Mouse (Mus musculus): ENCODE results near the gene Crp. TPM values are rescaled to one million over a fixed set of nuclear protein-coding genes. Genes with fewer than 3 reads are reported as not detected.

Crp gene
- not detected for total RNA-seq (2021)
- long read RNA-seq = 0 reads

- no peak for DNase-seq (ENCODE audit: low spot score in 2 of 2)
Measured at GRCm38 (mm10) chr1:172697844-172698243, at the start of gene Crp. Gene Crp, plus strand, starts transcription at chr1:172698055.

- no peak for DNase-seq (ENCODE audit: low spot score in 2 of 2)
Measured at GRCm38 (mm10) chr1:172649396-172649795, 48.5 kb upstream of the Crp start.

GRCm38 (mm10) chr1:172650519-172651287 lies 47.2 kb upstream of the Crp start:
- peak in 1 of 2 experiments; percentile 29 for DNase-seq (ENCODE audit: low spot score in 2 of 2)

- no peak for DNase-seq (ENCODE audit: low spot score in 2 of 2)
Measured at GRCm38 (mm10) chr1:172651288-172651987, 46.4 kb upstream of the Crp start.

GRCm38 (mm10) chr1:172652040-172652662 lies 45.7 kb upstream of the Crp start:
- DNase-seq (ENCODE audit: low spot score in 2 of 2) = no peak

GRCm38 (mm10) chr1:172653900-172654299 lies 44.0 kb upstream of the Crp start:
- DNase-seq (ENCODE audit: low spot score in 2 of 2) = no peak

GRCm38 (mm10) chr1:172657266-172657665 lies 40.6 kb upstream of the Crp start:
- DNase-seq (ENCODE audit: low spot score in 2 of 2) = no peak

GRCm38 (mm10) chr1:172659688-172660087 lies 38.2 kb upstream of the Crp start:
- DNase-seq (ENCODE audit: low spot score in 2 of 2) = no peak

- no peak for DNase-seq (ENCODE audit: low spot score in 2 of 2)
Measured at GRCm38 (mm10) chr1:172665457-172665856, 32.4 kb upstream of the Crp start.

GRCm38 (mm10) chr1:172667597-172667996 lies 30.3 kb upstream of the Crp start:
- DNase-seq (ENCODE audit: low spot score in 2 of 2) = no peak

- DNase-seq (ENCODE audit: low spot score in 2 of 2) = no peak
Measured at GRCm38 (mm10) chr1:172670716-172671115, 27.1 kb upstream of the Crp start.

GRCm38 (mm10) chr1:172680742-172681141 lies 17.1 kb upstream of the Crp start:
- no peak for DNase-seq (ENCODE audit: low spot score in 2 of 2)

- no peak for DNase-seq (ENCODE audit: low spot score in 2 of 2)
Measured at GRCm38 (mm10) chr1:172683551-172683950, 14.3 kb upstream of the Crp start.

- no peak for DNase-seq (ENCODE audit: low spot score in 2 of 2)
Measured at GRCm38 (mm10) chr1:172683957-172684356, 13.9 kb upstream of the Crp start.

- no peak for DNase-seq (ENCODE audit: low spot score in 2 of 2)
Measured at GRCm38 (mm10) chr1:172685178-172685577, 12.7 kb upstream of the Crp start.

GRCm38 (mm10) chr1:172697422-172697821 lies 433 bp upstream of the Crp start:
- DNase-seq (ENCODE audit: low spot score in 2 of 2) = no peak

- no peak for DNase-seq (ENCODE audit: low spot score in 2 of 2)
Measured at GRCm38 (mm10) chr1:172700814-172701213, 3.0 kb downstream of the Crp start.

GRCm38 (mm10) chr1:172701381-172701780 lies 3.5 kb downstream of the Crp start:
- DNase-seq (ENCODE audit: low spot score in 2 of 2) = no peak

GRCm38 (mm10) chr1:172701901-172702300 lies 4.0 kb downstream of the Crp start:
- no peak for DNase-seq (ENCODE audit: low spot score in 2 of 2)

GRCm38 (mm10) chr1:172704769-172705168 lies 6.9 kb downstream of the Crp start:
- no peak for DNase-seq (ENCODE audit: low spot score in 2 of 2)

GRCm38 (mm10) chr1:172706243-172706642 lies 8.4 kb downstream of the Crp start:
- no peak for DNase-seq (ENCODE audit: low spot score in 2 of 2)

GRCm38 (mm10) chr1:172709788-172710350 lies 12.0 kb downstream of the Crp start:
- DNase-seq (ENCODE audit: low spot score in 2 of 2) = no peak
